Mouse (Mus musculus) frontal cortex, postnatal 25 days (tissue): ENCODE data around the gene Exosc8.
"Not testable (repeated sequence)": the region's sequence is repeated elsewhere in the genome, so short reads cannot be mapped to it uniquely, and the experiment has no call there.

Experiments
- DNase-seq, 2 experiments: peaks; one replicate each; pipeline ENCODE4 v3.0.0; 2022; ENCODE audit warnings: low spot score in 2 of 2

The Exosc8 gene

DNA sequence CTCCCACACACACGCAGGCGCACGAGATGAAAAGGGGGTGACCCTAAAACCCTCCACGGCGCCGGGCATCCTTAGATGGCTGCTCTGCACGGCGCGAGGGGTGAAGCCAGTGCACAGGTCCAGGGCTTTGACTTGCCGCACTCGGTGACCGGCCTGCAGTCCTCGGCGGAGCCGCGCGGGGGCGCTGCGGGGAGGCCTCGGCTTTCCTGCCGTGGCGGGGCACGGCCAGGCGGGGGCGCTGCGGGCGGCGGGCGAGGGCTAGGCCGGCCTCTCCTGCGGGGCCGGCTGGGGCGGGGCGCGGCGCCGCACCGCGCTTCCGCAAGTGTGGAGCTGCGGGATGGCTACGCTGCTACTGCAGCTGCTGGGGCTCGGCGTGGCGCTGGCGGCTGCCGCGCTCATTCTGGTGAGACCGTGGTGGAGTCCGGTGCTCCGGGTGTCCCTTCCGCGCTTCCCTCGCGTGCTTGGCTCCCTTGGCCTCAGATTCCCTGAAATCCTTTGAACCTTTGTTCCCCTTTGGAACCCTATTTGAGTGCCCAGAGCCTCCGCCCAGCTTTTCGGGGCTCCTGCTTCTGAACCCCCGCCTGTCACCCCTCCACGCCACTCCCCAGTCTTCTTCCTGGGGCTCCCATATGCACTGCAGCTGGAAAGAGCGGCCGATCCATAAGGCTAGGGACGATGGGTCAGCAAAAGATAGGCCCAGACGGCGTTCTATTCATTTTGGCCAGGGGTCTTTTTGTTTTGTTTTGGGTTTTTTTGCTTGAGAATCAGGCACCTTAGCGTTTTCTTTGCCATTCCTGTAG is at the start of gene Exosc8, which contains the start of gene Alg5:
Exosc8 (minus strand) TSS at position 147 of the 800 bp plus-strand sequence.
Alg5 (plus strand) TSS at position 293 of the 800 bp plus-strand sequence.
- peak; percentile 91 for DNase-seq

DNA sequence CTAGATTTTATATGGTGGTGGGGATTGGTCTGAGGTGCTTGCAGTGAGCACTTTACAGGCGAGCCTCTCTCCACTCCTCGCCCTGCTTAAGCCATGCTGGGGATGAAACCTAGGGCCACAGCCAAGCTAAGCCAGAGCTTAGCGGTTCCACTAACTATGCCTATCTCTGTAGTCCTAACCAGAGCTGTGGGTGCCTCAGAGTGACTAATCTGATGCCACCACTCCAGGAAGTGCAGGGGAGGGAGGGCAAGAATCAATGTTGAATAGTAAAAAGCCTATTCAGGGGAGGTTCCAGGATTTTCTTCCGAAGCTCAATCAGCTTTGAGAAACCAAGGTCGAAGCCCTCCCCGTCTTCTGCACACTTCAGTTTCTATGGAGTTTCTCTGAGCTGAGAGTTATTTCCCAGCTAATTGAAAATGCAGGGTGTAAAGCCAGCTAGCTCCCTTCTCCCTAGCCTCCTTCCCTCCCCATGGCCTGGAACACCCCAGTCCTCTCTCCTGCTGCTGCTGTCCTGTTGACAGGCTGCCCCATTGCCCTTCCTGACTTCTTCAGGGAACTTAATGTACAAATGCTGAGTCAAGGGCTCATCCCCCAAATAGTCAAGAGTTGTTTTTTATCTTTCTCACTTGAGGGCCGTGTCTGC is 40.9 kb upstream of the Exosc8 start:
- no peak for DNase-seq

DNA sequence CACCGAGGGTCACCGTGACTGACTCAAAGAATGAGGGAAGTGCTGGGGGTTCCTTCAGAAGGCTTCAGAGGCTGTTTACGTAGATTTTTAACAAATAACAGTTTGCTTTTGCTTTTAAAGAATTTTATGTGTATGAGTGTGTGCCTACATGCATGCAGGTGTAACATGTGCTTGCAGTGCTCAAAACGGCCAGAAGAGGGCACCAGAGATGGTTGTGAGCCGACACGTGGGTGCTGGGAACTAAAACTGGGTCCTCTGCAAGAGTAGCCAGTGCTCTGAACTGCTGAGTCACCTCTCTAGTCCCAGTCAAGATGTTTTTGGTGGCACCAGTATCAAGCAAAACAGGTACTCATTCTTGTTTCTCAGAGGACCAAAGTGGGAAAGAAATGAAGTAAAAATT is 38.4 kb upstream of the Exosc8 start:
- no peak for DNase-seq

DNA sequence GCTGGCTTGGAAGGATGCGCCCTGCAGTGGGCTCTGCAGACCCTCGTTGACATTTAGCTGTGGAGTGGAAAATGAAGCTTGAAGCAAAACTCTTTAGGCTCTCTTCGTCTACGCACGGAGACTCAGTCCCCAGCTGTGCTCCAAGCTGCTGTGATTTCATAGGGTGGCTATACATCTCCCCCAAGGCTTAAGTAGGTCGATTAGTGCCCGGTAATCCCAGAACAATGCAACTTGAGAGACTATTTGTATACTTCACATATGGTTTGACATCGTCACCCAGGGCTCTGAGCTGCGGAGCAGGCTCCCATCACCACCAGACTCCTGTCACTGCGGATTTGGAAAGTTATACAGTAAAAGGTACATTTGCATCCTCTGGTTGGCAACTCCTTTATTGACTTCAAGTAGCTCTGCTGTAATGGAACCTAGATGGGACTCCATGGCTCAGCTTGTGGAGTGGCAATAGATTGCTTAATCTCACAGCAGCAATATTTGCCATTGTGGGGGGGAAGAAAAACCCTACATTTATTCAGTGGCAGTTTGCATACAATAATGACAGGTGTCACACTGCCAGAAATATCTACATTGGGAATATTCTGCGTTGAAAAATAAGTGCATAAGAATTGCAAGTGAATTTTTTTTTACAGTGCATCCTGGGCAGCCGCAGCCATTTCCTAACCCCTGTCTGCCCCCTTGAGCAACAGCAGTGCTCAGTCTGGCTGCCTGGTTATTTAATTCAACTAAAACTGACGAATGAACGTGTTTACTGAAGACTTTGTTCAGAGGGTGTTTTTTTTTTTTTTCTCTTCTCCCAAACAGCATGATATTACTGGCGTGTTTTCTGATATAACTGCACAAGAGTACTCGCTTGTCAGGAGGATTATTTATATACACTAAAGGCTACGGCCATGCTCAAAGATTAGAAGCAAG is 34.4 kb upstream of the Exosc8 start:
- DNase-seq, result no peak

DNA sequence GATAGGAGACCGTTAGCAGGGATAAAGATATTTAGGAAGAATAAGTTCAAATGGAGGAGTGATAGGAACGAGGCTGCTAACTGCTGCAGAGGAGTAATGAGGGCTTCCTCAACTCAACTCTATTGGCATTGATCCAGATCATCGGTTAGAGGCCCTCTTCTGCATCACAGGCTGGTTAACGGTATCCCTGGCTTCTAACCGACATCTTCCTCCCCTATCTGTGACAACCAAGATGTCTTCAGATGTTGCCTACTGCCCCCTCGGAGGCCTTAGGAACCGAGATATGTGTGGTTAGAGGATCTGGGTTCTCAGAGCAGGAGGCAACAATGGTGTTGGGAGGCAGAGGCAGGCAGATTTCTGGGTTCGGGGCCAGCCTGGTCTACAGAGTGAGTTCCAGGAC is 33.4 kb upstream of the Exosc8 start:
- DNase-seq, result no peak

DNA sequence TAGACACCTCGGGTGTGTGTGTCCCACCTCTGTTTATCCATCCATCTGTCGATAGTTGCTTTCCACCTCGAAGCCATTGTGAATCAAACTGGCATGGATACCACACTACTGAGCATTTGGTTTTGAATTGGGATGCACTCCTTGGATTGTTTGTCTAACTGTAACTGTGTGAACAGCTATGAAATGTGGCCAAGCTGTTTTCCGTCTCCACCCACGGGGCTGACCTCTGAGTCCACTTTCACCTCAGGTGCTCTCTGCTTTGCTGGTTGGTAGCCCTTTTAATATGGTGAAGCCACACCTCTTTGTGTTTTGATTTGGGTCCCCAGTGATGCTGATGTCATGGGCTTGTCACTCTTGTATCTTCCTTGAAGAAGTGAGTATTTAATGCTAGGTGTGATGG is 31.6 kb upstream of the Exosc8 start:
- DNase-seq, result no peak

DNA sequence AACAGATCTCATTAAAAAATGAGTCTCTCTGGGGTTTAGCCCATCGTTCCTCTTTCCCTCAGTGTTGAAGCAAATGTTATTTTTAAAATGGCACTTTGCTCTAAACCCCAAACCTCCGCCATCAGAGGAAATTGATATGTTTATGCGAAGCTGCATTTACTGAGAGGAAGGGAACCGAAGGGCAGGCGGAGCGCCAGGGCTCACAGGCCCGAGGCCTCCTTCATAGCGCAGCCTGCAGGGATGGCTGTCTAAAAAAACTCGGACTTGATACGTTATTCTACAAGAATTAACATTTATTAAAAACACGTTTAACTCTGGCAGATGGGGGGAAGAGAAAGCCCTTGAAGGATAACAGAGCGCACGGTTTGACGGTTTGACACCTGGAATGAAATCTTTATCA is 30.8 kb upstream of the Exosc8 start:
- DNase-seq, result no peak

DNA sequence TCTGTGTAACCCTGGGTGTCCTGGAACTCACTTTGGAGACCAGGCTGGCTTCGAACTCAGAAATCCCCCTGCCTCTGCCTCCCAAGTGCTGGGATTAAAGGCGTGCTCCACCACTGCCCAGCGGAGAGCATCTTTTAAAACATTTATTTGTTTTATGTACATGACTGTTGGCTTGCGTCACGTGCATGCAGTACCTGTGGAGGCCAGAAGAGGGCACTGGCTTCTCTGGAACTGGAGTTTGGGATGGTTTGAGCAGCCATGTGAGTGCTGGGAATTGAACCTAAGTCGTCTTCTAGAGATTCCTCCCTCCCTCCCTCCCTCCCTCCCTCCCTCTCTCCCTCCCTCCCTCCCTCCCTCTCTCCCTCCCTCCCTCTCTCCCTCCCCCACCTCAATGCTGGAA is 30.3 kb upstream of the Exosc8 start:
- not testable (repeated sequence) for DNase-seq

DNA sequence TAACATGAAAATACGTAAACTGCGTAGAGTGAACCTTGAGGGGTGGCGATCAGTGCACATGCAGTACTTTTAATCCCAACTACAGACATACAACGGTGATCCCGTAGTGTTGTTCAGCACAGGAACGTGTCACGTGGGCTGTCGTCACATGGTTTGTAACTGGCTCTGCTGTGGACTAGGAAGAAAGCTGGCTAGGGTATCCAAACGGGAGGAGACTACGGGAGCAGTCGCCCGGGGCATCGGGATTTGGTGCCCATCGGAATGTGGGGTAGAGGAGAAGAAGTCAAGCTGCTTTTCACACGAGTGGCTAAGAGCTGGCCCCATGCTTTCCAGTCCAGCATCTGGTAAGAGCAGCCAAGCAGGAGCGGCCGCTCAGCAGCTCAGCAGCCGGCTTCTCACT is 29.2 kb upstream of the Exosc8 start:
- DNase-seq, result peak in 1 of 2 experiments; percentile 17

DNA sequence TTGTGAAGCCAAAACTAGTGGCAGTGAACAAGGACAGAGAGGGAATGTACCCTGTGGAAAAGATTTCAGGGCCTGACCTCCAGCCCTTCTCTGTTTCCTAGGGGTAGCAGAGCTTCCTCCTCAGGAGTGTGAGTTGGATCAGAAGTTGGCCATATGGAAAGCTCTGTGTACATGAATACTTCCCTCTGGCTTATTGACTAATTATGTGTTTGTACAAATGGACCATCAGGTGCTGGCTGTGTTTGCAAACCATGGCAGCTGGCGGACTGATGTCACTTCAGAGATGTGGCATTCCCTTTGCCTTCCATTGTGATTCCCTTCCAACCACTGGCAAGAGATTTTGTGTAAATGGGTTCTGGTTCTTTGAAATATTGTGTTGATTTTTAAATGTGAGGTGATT is 26.1 kb upstream of the Exosc8 start:
- DNase-seq, result no peak

DNA sequence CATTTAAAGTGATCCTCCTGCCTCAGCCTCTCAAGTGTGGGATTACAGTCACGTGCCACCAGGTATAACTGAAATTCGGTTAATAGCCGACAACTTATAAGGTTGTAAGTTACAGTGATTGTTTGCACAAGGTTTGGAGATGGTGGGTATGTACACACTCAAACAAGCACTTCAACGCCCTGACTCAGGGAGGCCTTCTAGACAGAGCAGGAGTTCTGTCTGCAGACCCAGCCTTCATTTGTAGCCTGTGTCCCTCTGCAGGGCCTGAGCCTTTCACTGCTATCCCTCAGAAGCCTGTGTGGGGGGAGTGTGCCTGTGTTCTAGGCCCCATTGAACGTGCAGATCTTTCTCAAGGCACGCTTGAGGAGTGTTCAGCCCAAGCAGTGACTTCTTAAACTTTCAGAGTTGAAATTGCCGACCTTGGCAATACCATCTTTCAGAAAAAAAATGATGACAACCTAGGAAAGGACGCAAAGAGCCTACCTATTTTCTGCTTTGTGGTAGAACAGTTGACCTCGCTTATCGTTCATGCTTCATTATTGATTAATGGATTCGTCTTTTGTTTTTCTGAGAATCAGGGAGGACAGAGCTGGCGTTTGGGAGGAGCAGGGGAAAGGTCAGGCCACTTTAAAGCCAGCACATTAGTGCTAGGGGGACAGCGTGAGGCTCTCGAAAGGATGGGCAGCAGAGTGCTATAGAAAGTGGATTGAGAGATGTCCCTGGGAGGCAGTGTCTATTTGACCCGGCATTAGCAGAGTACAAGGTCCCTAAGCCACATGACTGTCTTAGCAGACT is 25.3 kb upstream of the Exosc8 start:
- no peak for DNase-seq

DNA sequence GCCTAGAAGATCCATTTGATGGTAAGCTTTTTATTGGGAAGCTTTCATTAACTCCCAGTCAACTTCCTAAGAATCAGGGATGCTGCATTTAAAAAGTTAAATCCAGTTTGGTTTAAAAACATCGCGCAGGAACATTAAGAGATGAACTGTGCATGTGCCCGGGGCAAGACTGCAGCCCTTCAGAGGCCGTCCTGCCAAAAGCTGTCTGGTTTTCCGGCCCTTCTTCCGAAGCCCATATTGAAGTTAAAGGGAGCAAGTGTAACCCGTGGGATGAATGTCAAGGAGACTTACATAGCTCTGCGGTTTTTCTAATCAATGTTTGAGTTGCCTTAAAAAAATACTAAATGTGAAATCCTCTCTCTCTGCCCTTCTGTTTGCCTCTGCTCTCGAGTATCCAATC is 24.0 kb upstream of the Exosc8 start:
- no peak for DNase-seq

DNA sequence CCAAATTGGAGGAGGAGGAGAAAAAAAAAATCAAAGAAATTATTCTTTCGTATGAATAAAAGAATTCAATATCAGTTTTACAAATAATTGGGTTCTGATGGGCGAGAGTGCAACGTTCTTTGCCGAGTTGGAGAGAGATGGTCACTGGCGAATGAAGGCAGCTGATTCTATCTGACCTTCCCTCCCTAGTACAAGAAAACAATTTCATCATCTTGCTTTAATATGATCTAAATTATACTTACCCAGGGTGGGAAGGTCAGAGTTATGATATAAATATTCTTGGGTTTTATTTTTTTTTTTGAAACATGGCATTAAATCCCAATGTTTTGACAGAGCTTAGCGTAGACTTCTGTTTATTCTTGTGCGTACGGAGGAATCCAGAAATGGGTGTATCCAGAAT is 22.3 kb upstream of the Exosc8 start:
- DNase-seq, result no peak

DNA sequence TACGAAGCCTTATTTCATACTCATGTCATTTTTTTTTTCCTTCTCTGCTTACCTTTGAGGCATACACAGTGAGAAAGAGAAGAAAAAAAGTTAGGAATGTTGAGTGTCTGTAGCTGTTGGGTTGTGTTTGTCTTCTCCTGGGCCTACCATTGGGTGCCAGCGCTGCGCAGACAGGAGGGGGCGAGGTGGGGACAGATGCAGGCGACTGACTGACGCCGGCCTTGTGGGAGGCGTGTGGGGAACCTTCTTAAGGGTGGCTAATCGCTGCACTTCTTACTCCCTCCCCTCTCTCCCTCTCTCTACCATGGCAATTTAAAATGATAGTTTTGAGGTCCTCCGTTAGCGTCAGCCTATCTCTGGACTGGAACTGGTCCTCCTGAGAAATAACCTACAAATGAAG is 20.9 kb upstream of the Exosc8 start:
- DNase-seq, result no peak

DNA sequence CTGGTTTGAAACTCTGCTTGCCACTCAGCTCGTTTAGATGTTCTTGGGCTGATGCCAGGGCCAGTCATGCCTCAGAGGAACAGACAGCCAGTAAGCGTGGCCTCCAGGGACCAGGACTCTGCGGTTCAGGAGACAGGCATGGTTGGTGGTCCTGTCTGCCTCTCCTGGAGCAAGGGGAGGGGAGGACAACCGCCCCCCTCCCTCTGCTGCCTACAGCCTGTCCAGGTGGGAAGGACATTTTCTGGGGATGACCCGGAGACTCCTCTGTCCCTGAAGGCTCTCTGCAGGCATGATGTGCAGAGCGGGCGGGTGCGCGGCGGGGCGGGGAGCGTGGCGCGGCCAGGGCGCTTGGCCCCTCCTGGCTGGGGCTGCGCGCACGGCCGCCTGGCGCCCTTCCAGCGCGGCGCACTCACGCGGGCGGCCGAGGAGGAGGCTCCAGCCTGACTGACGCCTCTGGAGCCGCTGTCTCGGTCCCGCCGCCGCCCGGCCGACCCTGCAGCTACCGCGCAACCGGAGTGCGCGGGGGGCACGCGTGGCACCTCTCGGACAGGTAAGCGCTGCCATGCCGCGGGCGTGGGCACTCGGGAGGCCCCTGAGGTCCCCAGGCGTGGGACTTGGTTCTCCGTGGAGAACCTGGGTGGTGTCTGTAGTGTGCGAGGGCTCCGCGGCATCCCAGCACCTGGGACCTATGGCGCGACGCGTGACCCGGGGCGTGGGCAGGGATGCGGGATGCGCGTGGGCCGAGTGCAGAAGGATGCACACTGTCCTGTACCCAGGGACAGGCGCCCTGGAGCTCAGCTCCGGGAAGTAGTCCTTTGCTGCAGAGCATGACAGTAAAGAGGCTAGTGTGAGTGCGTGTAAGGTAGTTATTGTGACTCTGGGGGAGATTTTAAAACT is 20.2 kb upstream of the Exosc8 start, which contains the start of gene Smad9:
Smad9 (plus strand) TSS at position 438 of the 897 bp plus-strand sequence.
- peak; percentile 41 to 55 for DNase-seq

DNA sequence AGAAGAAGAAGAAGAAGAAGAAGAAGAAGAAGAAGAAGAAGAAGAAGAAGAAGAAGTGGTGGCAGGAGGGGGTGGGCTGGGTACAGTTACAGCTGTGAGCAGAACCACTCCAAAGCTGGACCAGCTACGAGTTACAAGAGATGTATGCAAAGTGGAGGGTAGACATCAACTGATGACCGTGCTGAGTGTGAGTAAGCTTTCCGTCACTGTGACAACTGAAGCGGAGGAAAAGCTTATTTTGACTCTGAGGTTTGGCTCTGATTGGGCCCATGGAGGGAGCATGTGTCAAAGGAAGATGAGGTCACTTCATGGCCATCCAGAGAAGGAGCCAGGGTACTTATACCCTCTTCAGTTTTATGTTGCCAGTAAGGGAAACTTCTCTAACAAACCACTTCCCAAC is 18.2 kb upstream of the Exosc8 start:
- DNase-seq, result no peak

DNA sequence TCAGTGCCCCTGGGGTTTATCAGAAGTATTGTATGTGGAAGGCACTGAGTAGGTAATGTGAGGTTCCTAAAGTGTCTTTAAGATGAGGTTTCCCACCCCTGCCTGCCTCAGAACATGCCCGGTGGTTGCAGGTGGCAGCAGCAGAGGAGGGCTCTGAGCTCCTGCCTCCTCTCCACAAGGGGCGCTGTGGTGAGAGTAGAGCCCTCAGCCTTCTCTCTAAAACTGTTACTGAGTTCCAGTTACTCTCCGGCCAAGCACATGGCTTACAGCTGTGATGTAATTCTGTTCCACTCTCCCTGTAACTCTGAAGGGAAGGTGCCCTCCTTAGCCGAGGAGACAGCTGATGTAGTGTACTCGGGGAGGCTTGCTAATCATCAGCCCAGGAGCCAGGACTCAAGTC is 10.6 kb upstream of the Exosc8 start:
- no peak for DNase-seq

DNA sequence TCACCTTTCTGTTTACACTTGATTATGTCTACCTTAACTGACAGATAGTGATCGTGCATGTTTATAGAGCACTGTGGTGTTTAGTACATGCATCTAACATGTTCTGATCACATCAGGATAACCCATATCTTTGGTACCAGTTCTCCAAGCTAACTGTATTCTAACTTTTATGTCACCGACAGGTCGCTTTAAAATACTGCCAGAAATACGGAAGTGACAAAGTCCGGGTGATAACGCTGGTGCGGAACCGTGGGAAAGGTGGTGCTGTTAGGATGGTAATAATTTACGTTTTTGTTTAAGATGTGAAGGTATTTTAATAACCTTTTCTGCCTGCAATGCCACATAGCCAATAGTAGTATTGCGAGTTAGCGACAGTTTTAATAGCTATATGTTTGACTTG is 6.8 kb upstream of the Exosc8 start:
- DNase-seq, result no peak

DNA sequence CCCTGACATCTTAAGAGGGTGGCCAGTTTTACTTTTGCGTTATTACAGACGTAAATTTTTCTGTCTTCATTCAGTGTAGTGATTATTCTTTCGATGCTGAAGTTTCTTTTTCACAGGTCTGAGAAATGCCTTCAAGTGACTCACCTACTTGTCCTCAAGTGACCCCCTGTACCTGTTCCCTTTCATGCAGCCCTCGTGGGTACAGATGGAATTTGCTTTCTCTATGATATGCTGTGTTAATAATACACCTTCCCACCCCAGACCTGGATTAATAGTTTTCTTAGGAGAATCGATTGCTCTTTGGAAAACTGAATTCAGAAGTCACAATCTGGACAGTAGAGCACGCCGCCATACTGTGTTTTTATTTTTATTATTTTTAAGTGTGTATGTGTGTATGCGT is 2.1 kb upstream of the Exosc8 start:
- no peak for DNase-seq
